Mouse (Mus musculus) midbrain, embryonic 10.5 days (tissue): ENCODE measurements around the gene Tmeff1. TPM values are rescaled to one million over a fixed set of nuclear protein-coding genes. Genes with fewer than 3 reads are reported as not detected.

Source experiments
- DNase-seq: peaks from one replicate; pipeline ENCODE4 v3.0.0-alpha.2; 2017; ENCODE audit warnings: low spot score
- H3K27ac ChIP-seq: fragments of 300-500 bp; sonication (generic); replicated peaks from 2 replicates; pipeline ENCODE4 v1.5.1; 2016; ENCODE audit warnings: mild to moderate bottlenecking
- H3K27me3 ChIP-seq: fragments of 300-500 bp; sonication (generic); 2 replicates; pipeline ENCODE4 v1.6.1; 2016; ENCODE audit warnings: low read depth, mild to moderate bottlenecking; ENCODE audit not compliant: poor library complexity, severe bottlenecking
- H3K36me3 ChIP-seq: fragments of 300-500 bp; sonication (generic); 2 replicates; pipeline ENCODE4 v1.6.1; 2016; ENCODE audit warnings: mild to moderate bottlenecking, moderate library complexity
- H3K4me1 ChIP-seq: fragments of 300-500 bp; sonication (generic); 2 replicates; pipeline ENCODE4 v1.6.1; 2016
- H3K4me3 ChIP-seq: fragments of 300-500 bp; sonication (generic); 2 replicates; pipeline ENCODE4 v1.5.1; 2016; ENCODE audit warnings: mild to moderate bottlenecking, moderate library complexity
- H3K9me3 ChIP-seq: fragments of 300-500 bp; sonication (generic); replicated peaks from 2 replicates; pipeline ENCODE4 v1.6.1; 2016; ENCODE audit warnings: mild to moderate bottlenecking
- WGBS: fragments of 180-500 bp; shearing (Covaris S2); methylation state at CpG from one replicate; pipeline ENCODE4 v1.1.7; 2016; 5-methylcytosine and 5-hydroxymethylcytosine counted together
- polyA plus RNA-seq: library from polyadenylated mRNA; unstranded; fragments of >200 nt; fragmentation: Nextera tagmentation; extraction: Ambion mirVana; gene quantifications from 2 replicates; pipeline ENCODE4 v1.2.1, GENCODE M21; 2016

Gene Tmeff1
- polyA plus RNA-seq, 1 experiment from 2014 or later: 90.3 TPM

GRCm38 (mm10) chr4:48636831-48637230 is 51.9 kb downstream of the Tmeff1 start:
- DNase-seq: no peak
- peaks cover 29% of the 10 kb centered on the region for H3K4me1 ChIP-seq
- H3K4me3 ChIP-seq: no peak overlapping the region
- no peaks in the 10 kb centered on the region for H3K27me3 ChIP-seq
- no peak overlapping the region for H3K27ac ChIP-seq
- no peaks in the 10 kb centered on the region for H3K9me3 ChIP-seq
- peaks cover 90% of the 10 kb centered on the region for H3K36me3 ChIP-seq
- 97% methylated on average over 13 of the region's 13 CpGs for WGBS

- H3K4me3 ChIP-seq: no peak overlapping the region
- peak overlapping the region; percentile 57; the same call in 1 of the 2 replicates for H3K27ac ChIP-seq
- H3K9me3 ChIP-seq: no peaks in the 10 kb centered on the region
- H3K36me3 ChIP-seq: peaks cover 95% of the 10 kb centered on the region
- no peak for DNase-seq
- peaks cover 20% of the 10 kb centered on the region for H3K4me1 ChIP-seq
- no peaks in the 10 kb centered on the region for H3K27me3 ChIP-seq
- 78% methylated on average over 10 of the region's 10 CpGs for WGBS
Observed at GRCm38 (mm10) chr4:48638132-48638531, 53.2 kb downstream of the Tmeff1 start.

- Histone ChIP-seq H3K36me3 (peaks cover 95% of the 10 kb centered on the region), H3K27me3 (no peaks in the 10 kb centered on the region), H3K4me3 (no peak overlapping the region), H3K27ac (no peak overlapping the region), H3K9me3 (no peaks in the 10 kb centered on the region), H3K4me1 (peaks cover 13% of the 10 kb centered on the region)
- 93% methylated on average over 17 of the region's 17 CpGs for WGBS
- DNase-seq: no peak
Observed at GRCm38 (mm10) chr4:48639503-48639902, 54.5 kb downstream of the Tmeff1 start.

- H3K36me3 ChIP-seq: peaks cover 98% of the 10 kb centered on the region
- WGBS: 89% methylated on average over 6 of the region's 6 CpGs
- no peak overlapping the region for H3K4me3 ChIP-seq
- DNase-seq: no peak
- H3K4me1 ChIP-seq: no peaks in the 10 kb centered on the region
- no peaks in the 10 kb centered on the region for H3K27me3 ChIP-seq
- H3K27ac ChIP-seq: no peak overlapping the region
- H3K9me3 ChIP-seq: no peaks in the 10 kb centered on the region; the same call in 1 of the 2 replicates
Observed at GRCm38 (mm10) chr4:48643801-48644200, 58.8 kb downstream of the Tmeff1 start.

- WGBS: 96% methylated on average over 5 of the region's 5 CpGs
- no peaks in the 10 kb centered on the region for H3K27me3 ChIP-seq
- DNase-seq: no peak
- no peaks in the 10 kb centered on the region; the same call in 1 of the 2 replicates for H3K9me3 ChIP-seq
- no peak overlapping the region for H3K4me3 ChIP-seq
- H3K4me1 ChIP-seq: no peaks in the 10 kb centered on the region
- peaks cover 97% of the 10 kb centered on the region for H3K36me3 ChIP-seq
- no peak overlapping the region for H3K27ac ChIP-seq
Observed at GRCm38 (mm10) chr4:48646143-48646542, 61.2 kb downstream of the Tmeff1 start.

GRCm38 (mm10) chr4:48650617-48651360 is 65.8 kb downstream of the Tmeff1 start:
- no peaks in the 10 kb centered on the region; the same call in 1 of the 2 replicates for H3K9me3 ChIP-seq
- no peaks in the 10 kb centered on the region for H3K4me1 ChIP-seq
- no peak overlapping the region for H3K4me3 ChIP-seq
- peaks cover 97% of the 10 kb centered on the region for H3K36me3 ChIP-seq
- WGBS: 93% methylated on average over 10 of the region's 10 CpGs
- no peaks in the 10 kb centered on the region for H3K27me3 ChIP-seq
- no peak overlapping the region for H3K27ac ChIP-seq
- no peak for DNase-seq

- H3K4me1 ChIP-seq: no peaks in the 10 kb centered on the region
- H3K4me3 ChIP-seq: no peak overlapping the region
- no peak overlapping the region for H3K27ac ChIP-seq
- peaks cover 96% of the 10 kb centered on the region for H3K36me3 ChIP-seq
- 91% methylated on average over 4 of the region's 4 CpGs for WGBS
- H3K9me3 ChIP-seq: no peaks in the 10 kb centered on the region
- H3K27me3 ChIP-seq: no peaks in the 10 kb centered on the region
- no peak for DNase-seq
Observed at GRCm38 (mm10) chr4:48654118-48654517, 69.1 kb downstream of the Tmeff1 start.

- Histone ChIP-seq H3K27ac (no peak overlapping the region), H3K9me3 (no peaks in the 10 kb centered on the region), H3K4me3 (no peak overlapping the region), H3K4me1 (no peaks in the 10 kb centered on the region), H3K27me3 (no peaks in the 10 kb centered on the region), H3K36me3 (peaks cover 97% of the 10 kb centered on the region)
- 94% methylated on average over 8 of the region's 8 CpGs for WGBS
- no peak for DNase-seq
Observed at GRCm38 (mm10) chr4:48656530-48656929, 71.6 kb downstream of the Tmeff1 start.

- DNase-seq: no peak
- WGBS: 93% methylated on average over 4 of the region's 4 CpGs
- Histone ChIP-seq H3K27ac (no peak overlapping the region), H3K9me3 (no peaks in the 10 kb centered on the region), H3K4me1 (no peaks in the 10 kb centered on the region), H3K27me3 (no peaks in the 10 kb centered on the region), H3K36me3 (peaks cover 93% of the 10 kb centered on the region), H3K4me3 (no peak overlapping the region)
Observed at GRCm38 (mm10) chr4:48660144-48660543, 75.2 kb downstream of the Tmeff1 start.

GRCm38 (mm10) chr4:48660619-48661575 is 75.9 kb downstream of the Tmeff1 start:
- H3K4me1 ChIP-seq: no peaks in the 10 kb centered on the region
- H3K36me3 ChIP-seq: peaks cover 92% of the 10 kb centered on the region
- no peak for DNase-seq
- no peak overlapping the region for H3K27ac ChIP-seq
- no peaks in the 10 kb centered on the region for H3K27me3 ChIP-seq
- WGBS: 95% methylated on average over 7 of the region's 7 CpGs
- no peak overlapping the region for H3K4me3 ChIP-seq
- H3K9me3 ChIP-seq: no peaks in the 10 kb centered on the region

GRCm38 (mm10) chr4:48663271-48663670 is 78.3 kb downstream of the Tmeff1 start, which contains the start of gene Cavin4:
Gene Cavin4 (plus strand): TSS chr4:48663514.
- peaks cover 85% of the 10 kb centered on the region for H3K36me3 ChIP-seq
- no peaks in the 10 kb centered on the region for H3K4me1 ChIP-seq
- WGBS: 96% methylated on average over 10 of the region's 10 CpGs

GRCm38 (mm10) chr4:48664021-48664420 is 79.0 kb downstream of the Tmeff1 start:
- Histone ChIP-seq H3K36me3 (peaks cover 82% of the 10 kb centered on the region), H3K27me3 (no peaks in the 10 kb centered on the region), H3K4me1 (no peaks in the 10 kb centered on the region; the same call in 1 of the 2 replicates), H3K9me3 (no peaks in the 10 kb centered on the region), H3K4me3 (no peak overlapping the region), H3K27ac (no peak overlapping the region)
- DNase-seq: no peak
- 92% methylated on average over 6 of the region's 6 CpGs for WGBS

More at GRCm38 (mm10) chr4:48663271-48663670, 78.3 kb downstream of the Tmeff1 start, which contains the start of gene Cavin4:
- Histone ChIP-seq H3K4me3 (no peak within 1 kb of the TSS), H3K9me3 (no peaks in the 10 kb centered on the region), H3K27me3 (no peaks in the 10 kb centered on the region), H3K27ac (no peak within 1 kb of the TSS)
- DNase-seq: no peak
